Mouse (Mus musculus) midbrain, embryonic 16.5 days (tissue): Measurements from ENCODE around the gene Hapln2. TPM values are rescaled to one million over a fixed set of nuclear protein-coding genes. Genes with fewer than 3 reads are reported as not detected.

Experiments
- ATAC-seq: fragments of 200-750 bp; cut with Nextera tagmentation; 2 replicates; pipeline ENCODE4 v1.8.0; 2017; ENCODE audit warnings: moderate TSS enrichment
- H3K27ac ChIP-seq: fragments of 300-500 bp; sonication (generic); 2 replicates; pipeline ENCODE4 v1.5.1; 2014; ENCODE audit warnings: mild to moderate bottlenecking, low read length, mixed read lengths
- H3K27me3 ChIP-seq: fragments of 300-500 bp; sonication (generic); 2 replicates; pipeline ENCODE4 v1.6.1; 2014; ENCODE audit warnings: low read depth, low read length, mixed read lengths; ENCODE audit not compliant: control insufficient read depth, insufficient read depth
- H3K36me3 ChIP-seq: fragments of 300-500 bp; sonication (generic); 2 replicates; pipeline ENCODE4 v1.6.1; 2014; ENCODE audit warnings: mild to moderate bottlenecking, low read length, moderate library complexity, mixed read lengths; ENCODE audit not compliant: control insufficient read depth, insufficient read depth
- H3K4me1 ChIP-seq: fragments of 300-500 bp; sonication (generic); 2 replicates; pipeline ENCODE4 v1.6.1; 2014; ENCODE audit warnings: mild to moderate bottlenecking, low read length, mixed read lengths; ENCODE audit not compliant: control insufficient read depth, insufficient read depth
- H3K4me2 ChIP-seq: fragments of 300-500 bp; sonication (generic); 2 replicates; pipeline ENCODE4 v1.6.1; 2014; ENCODE audit warnings: mild to moderate bottlenecking, low read length, mixed read lengths
- H3K4me3 ChIP-seq: fragments of 300-500 bp; sonication (generic); 2 replicates; pipeline ENCODE4 v1.5.1; 2014; ENCODE audit warnings: low read depth, mild to moderate bottlenecking, low read length, moderate library complexity, mixed read lengths
- H3K9ac ChIP-seq: fragments of 300-500 bp; sonication (generic); 2 replicates; pipeline ENCODE4 v1.6.1; 2014; ENCODE audit warnings: low read depth, low read length, mixed read lengths
- H3K9me3 ChIP-seq: fragments of 300-500 bp; sonication (generic); replicated peaks from 2 replicates; pipeline ENCODE4 v1.6.1; 2014; ENCODE audit warnings: mild to moderate bottlenecking, low read length, mixed read lengths; ENCODE audit not compliant: control insufficient read depth, poor library complexity, severe bottlenecking
- WGBS: fragments of 180-500 bp; shearing (Covaris S2); extraction: QIAGEN DNeasy Blood & Tissue Kit; methylation state at CpG from one replicate; pipeline ENCODE4 v1.1.7; 2014; 5-methylcytosine and 5-hydroxymethylcytosine counted together
- polyA plus RNA-seq: library from polyadenylated mRNA; unstranded; fragments of >200 nt; fragmentation: Nextera tagmentation; extraction: Ambion mirVana; gene quantifications from 2 replicates; pipeline ENCODE4 v1.2.1, GENCODE M21; 2015

Gene Hapln2
- polyA plus RNA-seq, 1 experiment from 2014 or later, result 0.74 TPM

DNA sequence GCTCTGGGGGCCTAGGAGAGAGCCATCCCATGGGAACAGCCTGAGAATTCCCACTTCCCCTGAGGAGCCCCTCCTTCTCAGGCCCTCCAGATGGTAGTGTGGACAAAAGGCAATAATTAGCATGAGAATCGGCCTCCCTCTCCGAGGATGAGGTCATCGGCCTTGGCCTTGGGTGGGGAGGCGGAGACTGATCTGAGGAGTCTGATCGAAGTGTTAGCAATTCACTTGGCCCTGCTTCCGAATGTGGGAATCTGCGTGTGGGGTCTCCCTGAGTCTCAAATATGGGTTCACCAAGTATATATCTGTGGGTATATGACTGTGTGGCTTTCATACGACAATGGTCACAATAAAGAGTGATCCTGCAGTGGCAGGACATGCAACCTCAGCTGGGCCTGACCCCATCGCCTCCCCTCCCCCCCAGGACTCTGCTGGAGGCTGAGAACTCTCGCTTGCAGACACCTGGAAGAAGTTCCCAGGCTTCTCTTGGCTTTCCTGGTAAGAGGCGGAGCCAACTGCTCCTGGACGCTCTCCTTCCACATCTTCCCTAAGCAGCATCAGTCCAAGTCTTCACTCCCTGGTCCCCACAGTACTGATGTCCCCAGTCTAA, 52.9 kb downstream of the Hapln2 start:
- peak; percentile 36; the same call in 1 of the 2 replicates for ATAC-seq
- no peaks in the 10 kb centered on the region for H3K36me3 ChIP-seq
- no peaks in the 10 kb centered on the region for H3K9me3 ChIP-seq
- H3K9ac ChIP-seq, result peak overlapping the region; percentile 1; the same call in 1 of the 2 replicates
- H3K27ac ChIP-seq, result peak overlapping the region; percentile 35
- no peak overlapping the region for H3K4me3 ChIP-seq
- peaks cover 9% of the 10 kb centered on the region for H3K4me1 ChIP-seq
- H3K27me3 ChIP-seq, result peaks cover 3% of the 10 kb centered on the region; the same call in 1 of the 2 replicates
- peak overlapping the region; percentile 93 for H3K4me2 ChIP-seq
- WGBS, result 4% methylated on average over 12 of the region's 12 CpGs

DNA sequence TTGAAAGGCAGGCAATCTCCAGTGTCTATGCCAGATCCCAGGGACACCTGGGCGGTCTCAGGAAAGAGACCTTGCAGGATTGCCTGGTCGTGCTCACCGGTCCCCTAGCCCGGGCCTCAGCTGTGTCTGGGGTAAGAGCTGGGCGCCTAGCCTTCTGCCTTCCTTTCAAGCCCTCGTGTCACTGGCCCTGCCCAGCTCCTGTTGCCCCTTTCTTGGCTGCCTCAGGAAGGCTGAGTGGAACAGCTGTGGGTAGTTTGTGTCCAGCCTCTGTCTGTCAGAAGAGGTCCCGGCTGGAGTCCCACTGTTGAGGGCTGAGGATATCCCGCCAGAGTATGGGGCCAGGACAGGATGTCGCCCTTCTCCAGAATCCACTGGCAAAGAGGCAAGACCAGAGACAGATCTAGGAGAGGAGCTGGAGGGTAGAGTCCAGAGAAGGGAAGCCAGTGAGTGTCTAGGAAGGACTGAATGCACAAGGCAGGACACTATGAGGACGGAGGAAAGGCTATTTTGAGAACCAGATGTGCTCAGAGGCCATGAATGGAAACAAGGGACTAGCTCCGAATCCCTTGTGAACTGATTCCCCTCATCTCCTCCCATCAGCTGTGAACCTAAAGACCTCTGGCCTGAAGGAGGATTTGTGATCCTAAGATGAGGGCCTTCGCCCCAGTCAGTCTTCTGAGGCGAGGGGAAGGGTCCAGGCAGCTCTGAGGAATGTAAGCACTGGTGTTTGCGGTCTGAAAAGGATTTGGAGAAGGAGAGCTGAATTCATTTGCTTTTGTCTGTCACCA, 53.6 kb downstream of the Hapln2 start:
- 18% methylated on average over 14 of the region's 14 CpGs for WGBS
- H3K9ac ChIP-seq, result peak overlapping the region; percentile 46

DNA sequence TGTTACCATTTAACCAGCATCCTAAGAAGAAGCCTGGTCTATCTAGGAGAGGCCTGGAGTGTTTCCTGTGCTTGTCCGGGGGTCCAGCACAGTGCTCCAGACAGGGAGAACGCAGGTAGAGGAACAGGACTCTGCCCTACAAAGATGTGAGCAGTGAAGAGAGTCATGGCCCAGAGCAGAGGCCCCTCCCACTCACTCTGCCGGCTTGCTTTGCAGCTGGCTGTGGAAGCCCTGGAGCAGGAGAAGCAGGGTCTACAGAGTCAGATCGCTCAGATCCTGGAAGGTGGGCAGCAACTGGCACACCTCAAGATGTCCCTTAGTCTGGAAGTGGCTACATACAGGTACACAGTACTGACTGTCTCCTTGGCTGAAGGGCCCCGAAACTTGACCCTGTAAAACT, 54.6 kb downstream of the Hapln2 start:
- 17% methylated on average over 5 of the region's 5 CpGs for WGBS
- H3K4me1 ChIP-seq, result peaks cover 9% of the 10 kb centered on the region
- H3K9ac ChIP-seq, result peak overlapping the region; percentile 46
- no peaks in the 10 kb centered on the region for H3K36me3 ChIP-seq
- peak overlapping the region; percentile 35; the same call in 1 of the 2 replicates for H3K27ac ChIP-seq
- H3K4me2 ChIP-seq, result peak overlapping the region; percentile 93
- H3K9me3 ChIP-seq, result no peaks in the 10 kb centered on the region
- H3K4me3 ChIP-seq, result peak overlapping the region; percentile 58
- H3K27me3 ChIP-seq, result peaks cover 3% of the 10 kb centered on the region; the same call in 1 of the 2 replicates
- ATAC-seq, result no peak

More for the DNA sequence above, 53.6 kb downstream of the Hapln2 start:
- no peak for ATAC-seq
- Histone ChIP-seq H3K4me2 (peak overlapping the region; percentile 93), H3K27ac (peak overlapping the region; percentile 35), H3K9me3 (no peaks in the 10 kb centered on the region), H3K4me3 (peak overlapping the region; percentile 58), H3K4me1 (peaks cover 9% of the 10 kb centered on the region), H3K27me3 (peaks cover 3% of the 10 kb centered on the region; the same call in 1 of the 2 replicates), H3K36me3 (no peaks in the 10 kb centered on the region)

DNA sequence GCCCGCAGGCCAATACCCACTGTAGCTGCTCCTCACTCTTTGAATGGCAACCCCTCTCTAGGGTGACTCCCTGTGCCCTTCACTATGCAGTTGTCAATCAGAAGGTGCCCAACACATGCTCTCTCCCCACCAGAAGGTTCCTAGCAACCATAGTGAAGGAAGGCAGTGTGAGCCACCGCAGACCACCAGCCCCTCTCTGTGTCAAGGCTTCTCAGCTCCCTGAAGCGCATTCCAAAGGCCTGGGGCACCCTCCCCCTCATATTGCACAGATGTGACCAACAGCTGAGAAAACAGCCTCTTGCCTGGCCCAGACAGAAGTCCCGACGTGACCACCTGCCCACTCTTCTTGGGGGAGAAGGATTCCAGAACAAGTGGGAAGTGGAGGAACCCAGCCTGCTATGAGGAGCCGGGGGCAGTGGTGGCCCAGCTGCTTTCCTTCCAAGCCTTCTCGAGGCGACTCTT, 55.1 kb downstream of the Hapln2 start:
- no peak overlapping the region for H3K27ac ChIP-seq
- ATAC-seq, result peak; percentile 27; the same call in 1 of the 2 replicates
- WGBS, result 7% methylated on average over 8 of the region's 8 CpGs
- H3K9me3 ChIP-seq, result no peaks in the 10 kb centered on the region
- H3K27me3 ChIP-seq, result peaks cover 3% of the 10 kb centered on the region; the same call in 1 of the 2 replicates
- H3K4me1 ChIP-seq, result peaks cover 9% of the 10 kb centered on the region
- H3K9ac ChIP-seq, result peak overlapping the region; percentile 71
- peak overlapping the region; percentile 58 for H3K4me3 ChIP-seq
- H3K36me3 ChIP-seq, result no peaks in the 10 kb centered on the region
- peak overlapping the region; percentile 93 for H3K4me2 ChIP-seq

Other genes starting within 250 kb of the Hapln2 start
- 1.3 and 1.4 TPM in 2 replicates for gene Ntrk1, start 232.4 kb downstream of the Hapln2 start, polyA plus RNA-seq
- gene Insrr, start 230.6 kb downstream of the Hapln2 start, polyA plus RNA-seq, result 0.43 and 0.86 TPM in 2 replicates
- 6.6 and 6.7 TPM in 2 replicates for gene Pear1, start 203.3 kb downstream of the Hapln2 start, polyA plus RNA-seq
- gene Sh2d2a, start 180.8 kb downstream of the Hapln2 start, polyA plus RNA-seq, result not detected in 2 replicates
- 15.3 and 16.3 TPM in 2 replicates for gene Prcc, start 142.0 kb downstream of the Hapln2 start, polyA plus RNA-seq
- gene Hdgf, start 121.3 kb downstream of the Hapln2 start, polyA plus RNA-seq, result 144 and 154 TPM in 2 replicates
- gene Mrpl24, start 108.1 kb downstream of the Hapln2 start, polyA plus RNA-seq, result 47.8 and 51.6 TPM in 2 replicates
- 24.9 and 28.6 TPM in 2 replicates for gene Isg20l2, start 97.3 kb downstream of the Hapln2 start, polyA plus RNA-seq
- gene Rrnad1, start 96.9 kb downstream of the Hapln2 start, polyA plus RNA-seq, result 20.5 and 23.2 TPM in 2 replicates
- 42.5 and 44.4 TPM in 2 replicates for gene Crabp2, start 78.9 kb downstream of the Hapln2 start, polyA plus RNA-seq
- gene Nes, start 56.5 kb downstream of the Hapln2 start, polyA plus RNA-seq, result 14.1 and 21.8 TPM in 2 replicates
- gene Bcan, start 27.4 kb downstream of the Hapln2 start, polyA plus RNA-seq, result 51.5 and 96.9 TPM in 2 replicates
- gene Gpatch4, start 15.5 kb upstream of the Hapln2 start, polyA plus RNA-seq, result 30.4 and 35.9 TPM in 2 replicates
- 148 and 166 TPM in 2 replicates for gene Naxe, start 30.9 kb upstream of the Hapln2 start, polyA plus RNA-seq
- not detected in 2 replicates for gene Ttc24, start 50.7 kb upstream of the Hapln2 start, polyA plus RNA-seq
- 1.8 and 2.3 TPM in 2 replicates for gene Iqgap3, start 54.4 kb upstream of the Hapln2 start, polyA plus RNA-seq
- 21.6 and 22.5 TPM in 2 replicates for gene Mef2d, start 114.8 kb upstream of the Hapln2 start, polyA plus RNA-seq
- gene Rhbg, start 227.1 kb upstream of the Hapln2 start, polyA plus RNA-seq, result 0.18 and 0.21 TPM in 2 replicates